In genomic region chr10:76809916-76810660, GRCm38 (mm10) we compare ENCODE assay signal across 13 mouse cellular contexts.
DNase-seq lines count a peak whose midpoint lies in the region; ATAC-seq lines count a peak whose summit lies in the region.
"Had no signal": no experiment of that assay in that cellular context is flagged by ENCODE, and none has a peak within 500 bp of the region (broad histone marks: within the 10 kb centered on the region; RNA-seq: fewer than 3 reads in every experiment).

No protein-coding gene starts in this region.

- ATAC-seq in forebrain, embryonic 16.5 days: no peak
- peak; percentile 83 for ATAC-seq in hindbrain, embryonic 15.5 days (ENCODE audit: low FRiP score, low read depth)
- peak; percentile 53; the same call in 1 of the 2 replicates for ATAC-seq in neural tube, embryonic 12.5 days (ENCODE audit: low FRiP score, low read depth)
- ATAC-seq in intestine, embryonic 16.5 days: no peak
- ATAC-seq in activated CD4-positive, CD25-positive, alpha-beta regulatory T cell, adult 4 months: no peak

- DNase-seq in forebrain, embryonic 10.5 days (ENCODE audit: extremely low spot score, low spot score): peak; percentile 31
- peak; percentile 24 for DNase-seq in embryo, embryonic 9.5 days (ENCODE audit: extremely low spot score)
- DNase-seq in layer of hippocampus, postnatal 10 days (ENCODE audit: low spot score in 2 of 2): no peak
- DNase-seq: kidney, adult 18-20 months; lung, adult 2 months; right cerebral cortex, postnatal 14 days had no signal

- H3K9ac ChIP-seq in forebrain, embryonic 16.5 days (replicated peaks; ENCODE audit: low read depth, low read length): no peak overlapping the region
- no peak overlapping the region for H3K9ac ChIP-seq in hindbrain, embryonic 15.5 days
- no peak overlapping the region for H3K9ac ChIP-seq in neural tube, embryonic 12.5 days
- H3K9ac ChIP-seq in intestine, embryonic 16.5 days (ENCODE audit: low read depth, low read length): no peak overlapping the region
- H3K9ac ChIP-seq: embryonic facial prominence, embryonic 13.5 days had no signal

- peaks cover 16% of the 10 kb centered on the region; the same call in 1 of the 2 replicates for H3K27me3 ChIP-seq in forebrain, embryonic 10.5 days (ENCODE audit: poor library complexity, severe bottlenecking)
- H3K27me3 ChIP-seq in forebrain, embryonic 16.5 days (replicated peaks; ENCODE audit: control insufficient read depth, insufficient read depth, low read length): no peaks in the 10 kb centered on the region
- H3K27me3 ChIP-seq in hindbrain, embryonic 15.5 days: no peaks in the 10 kb centered on the region
- H3K27me3 ChIP-seq in neural tube, embryonic 12.5 days (replicated peaks): no peaks in the 10 kb centered on the region
- H3K27me3 ChIP-seq in intestine, embryonic 16.5 days (replicated peaks; ENCODE audit: control insufficient read depth, insufficient read depth, low read length): no peaks in the 10 kb centered on the region
- H3K27me3 ChIP-seq: embryonic facial prominence, embryonic 13.5 days had no signal

- H3K4me1 ChIP-seq in forebrain, embryonic 10.5 days: peaks cover 47% of the 10 kb centered on the region
- no peaks in the 10 kb centered on the region for H3K4me1 ChIP-seq in forebrain, embryonic 16.5 days (replicated peaks; ENCODE audit: control insufficient read depth, insufficient read depth, low read length)
- peaks cover 18% of the 10 kb centered on the region for H3K4me1 ChIP-seq in hindbrain, embryonic 15.5 days (replicated peaks)
- H3K4me1 ChIP-seq in neural tube, embryonic 12.5 days: peaks cover 14% of the 10 kb centered on the region
- H3K4me1 ChIP-seq in intestine, embryonic 16.5 days (ENCODE audit: control insufficient read depth, insufficient read depth, low read length): no peaks in the 10 kb centered on the region

- H3K9me3 ChIP-seq in forebrain, embryonic 10.5 days: no peaks in the 10 kb centered on the region
- H3K9me3 ChIP-seq in forebrain, embryonic 16.5 days (ENCODE audit: control insufficient read depth, low read length): no peaks in the 10 kb centered on the region
- no peaks in the 10 kb centered on the region for H3K9me3 ChIP-seq in hindbrain, embryonic 15.5 days
- no peaks in the 10 kb centered on the region for H3K9me3 ChIP-seq in neural tube, embryonic 12.5 days
- H3K9me3 ChIP-seq in intestine, embryonic 16.5 days (ENCODE audit: control insufficient read depth, low read length): no peaks in the 10 kb centered on the region
- H3K9me3 ChIP-seq: embryonic facial prominence, embryonic 13.5 days; limb, embryonic 10.5 days had no signal

- no peak overlapping the region for H3K4me3 ChIP-seq in forebrain, embryonic 10.5 days
- no peak overlapping the region for H3K4me3 ChIP-seq in forebrain, embryonic 16.5 days (replicated peaks; ENCODE audit: low read length)
- no peak overlapping the region for H3K4me3 ChIP-seq in hindbrain, embryonic 15.5 days
- H3K4me3 ChIP-seq in neural tube, embryonic 12.5 days: no peak overlapping the region
- no peak overlapping the region for H3K4me3 ChIP-seq in intestine, embryonic 16.5 days (ENCODE audit: low read length)
- H3K4me3 ChIP-seq: embryonic facial prominence, embryonic 13.5 days; limb, embryonic 10.5 days had no signal

- H3K4me2 ChIP-seq in forebrain, embryonic 16.5 days (ENCODE audit: low read length): no peak overlapping the region
- H3K4me2 ChIP-seq in hindbrain, embryonic 15.5 days: no peak overlapping the region
- no peak overlapping the region for H3K4me2 ChIP-seq in neural tube, embryonic 12.5 days (replicated peaks)
- H3K4me2 ChIP-seq in intestine, embryonic 16.5 days (ENCODE audit: low read depth, low read length): no peak overlapping the region
- H3K4me2 ChIP-seq: embryonic facial prominence, embryonic 13.5 days had no signal

- 52% methylated on average over 7 of the region's 7 CpGs for WGBS in forebrain, embryonic 10.5 days
- WGBS in forebrain, embryonic 16.5 days: 30% methylated on average over 7 of the region's 7 CpGs
- whole genome bisulfite sequencing in hindbrain, embryonic 15.5 days: 32% methylated on average over 7 of the region's 7 CpGs
- WGBS in neural tube, embryonic 12.5 days: 39% methylated on average over 7 of the region's 7 CpGs
- WGBS in intestine, embryonic 16.5 days: 60% methylated on average over 7 of the region's 7 CpGs

- peak overlapping the region; percentile 40; the same call in 1 of the 2 replicates for H3K27ac ChIP-seq in forebrain, embryonic 10.5 days
- no peak overlapping the region for H3K27ac ChIP-seq in forebrain, embryonic 16.5 days (ENCODE audit: low read length)
- peak overlapping the region; percentile 49 for H3K27ac ChIP-seq in hindbrain, embryonic 15.5 days (replicated peaks)
- H3K27ac ChIP-seq in neural tube, embryonic 12.5 days: no peak overlapping the region
- no peak overlapping the region for H3K27ac ChIP-seq in intestine, embryonic 16.5 days (ENCODE audit: low read length)
- H3K27ac ChIP-seq: embryonic facial prominence, embryonic 13.5 days; limb, embryonic 10.5 days had no signal

- no peaks in the 10 kb centered on the region for H3K36me3 ChIP-seq in forebrain, embryonic 10.5 days (replicated peaks)
- H3K36me3 ChIP-seq in forebrain, embryonic 16.5 days (ENCODE audit: control insufficient read depth, insufficient read depth): no peaks in the 10 kb centered on the region
- no peaks in the 10 kb centered on the region for H3K36me3 ChIP-seq in hindbrain, embryonic 15.5 days
- no peaks in the 10 kb centered on the region for H3K36me3 ChIP-seq in neural tube, embryonic 12.5 days
- H3K36me3 ChIP-seq in intestine, embryonic 16.5 days (ENCODE audit: control insufficient read depth, insufficient read depth, low read length): no peaks in the 10 kb centered on the region
- H3K36me3 ChIP-seq: embryonic facial prominence, embryonic 13.5 days; limb, embryonic 10.5 days had no signal

Comparison
In these comparisons a context has a peak if more than half of its experiments do, and no peak if none do; other contexts are left out.
1. H3K27ac ChIP-seq: peak in forebrain, embryonic 10.5 days (single experiment) and hindbrain, embryonic 15.5 days (single experiment); none in forebrain, embryonic 16.5 days (single experiment), neural tube, embryonic 12.5 days (single experiment) and intestine, embryonic 16.5 days (single experiment).
2. DNase-seq: peak in forebrain, embryonic 10.5 days (single experiment) and embryo, embryonic 9.5 days (single experiment); none in layer of hippocampus, postnatal 10 days (0 of 2).
3. ATAC-seq: peak in hindbrain, embryonic 15.5 days (single experiment) and neural tube, embryonic 12.5 days (single experiment); none in forebrain, embryonic 16.5 days (single experiment), intestine, embryonic 16.5 days (single experiment) and activated CD4-positive, CD25-positive, alpha-beta regulatory T cell, adult 4 months (single experiment).